Mouse (Mus musculus) myocyte (in vitro differentiated cells): ENCODE data around the gene Notch3. TPM values are rescaled to one million over a fixed set of nuclear protein-coding genes. Genes with fewer than 3 reads are reported as not detected.
A peak's percentile ranks its signal among the peaks of the same experiment; 100 is the strongest.

Experiments used
- H3K27me3 ChIP-seq: one replicate; pipeline ENCODE4 v1.6.1; 2011; ENCODE audit not compliant: control insufficient read depth, insufficient read depth, insufficient read length
- H3K36me3 ChIP-seq: one replicate; pipeline ENCODE4 v1.6.1; 2011; ENCODE audit not compliant: control insufficient read depth, insufficient read depth
- H3K4me2 ChIP-seq: one replicate; pipeline ENCODE4 v1.6.1; 2011; ENCODE audit warnings: low read depth, control low read depth
- H3K4me3 ChIP-seq: one replicate; pipeline ENCODE4 v1.5.1; 2011; ENCODE audit warnings: mild to moderate bottlenecking, control low read depth, moderate library complexity
- H3K79me2 ChIP-seq: one replicate; pipeline ENCODE4 v1.6.1; 2011; ENCODE audit not compliant: control insufficient read depth, insufficient read depth
- H3ac ChIP-seq: one replicate; pipeline ENCODE4 v1.6.1; 2011; ENCODE audit not compliant: control insufficient read depth, insufficient read length
- CEBPB ChIP-seq: IDR thresholded peaks from 2 replicates; pipeline ENCODE4 v1.6.1; 2011; ENCODE audit warnings: mild to moderate bottlenecking, moderate library complexity; ENCODE audit not compliant: poor library complexity, insufficient read depth, severe bottlenecking
- E2F4 ChIP-seq: IDR thresholded peaks from one replicate; pipeline ENCODE4 v1.6.1; 2011; ENCODE audit warnings: mild to moderate bottlenecking, control low read depth, moderate library complexity; ENCODE audit not compliant: insufficient read depth
- MAX ChIP-seq: IDR thresholded peaks from one replicate; pipeline ENCODE4 v1.6.1; 2011; ENCODE audit warnings: low read depth, mild to moderate bottlenecking, control low read depth
- MYOD1 ChIP-seq, 3 experiments: IDR thresholded peaks; one replicate each; pipeline ENCODE4 v1.6.1; 2011; ENCODE audit warnings: control low read depth in 2 of 3, low read depth in 2 of 3, mild to moderate bottlenecking in 2 of 3, moderate library complexity in 1 of 3; ENCODE audit not compliant: insufficient read length in 2 of 3, control insufficient read depth in 1 of 3
- MYOG ChIP-seq, 3 experiments: IDR thresholded peaks; one replicate each; pipeline ENCODE4 v1.6.1; 2011; ENCODE audit warnings: control low read depth in 2 of 3, low read depth in 2 of 3, mild to moderate bottlenecking in 2 of 3; ENCODE audit not compliant: insufficient read length in 2 of 3, control insufficient read depth in 1 of 3, insufficient read depth in 1 of 3
- POLR2A ChIP-seq: IDR thresholded peaks from one replicate; pipeline ENCODE4 v1.6.1; 2011; ENCODE audit warnings: low read depth, mild to moderate bottlenecking, control low read depth, moderate library complexity; ENCODE audit not compliant: insufficient read length
- POLR2AphosphoS2 ChIP-seq: IDR thresholded peaks from one replicate; pipeline ENCODE4 v1.6.1; 2011; ENCODE audit warnings: low read depth, control low read depth; ENCODE audit not compliant: insufficient read length
- REST ChIP-seq: IDR thresholded peaks from one replicate; pipeline ENCODE4 v1.6.1; 2011; ENCODE audit warnings: mild to moderate bottlenecking, control low read depth, moderate library complexity; ENCODE audit not compliant: insufficient read depth, insufficient read length
- SRF ChIP-seq: IDR thresholded peaks from one replicate; pipeline ENCODE4 v1.6.1; 2011; ENCODE audit warnings: low read depth; ENCODE audit not compliant: control insufficient read depth, insufficient read length
- TCF12 ChIP-seq: IDR thresholded peaks from one replicate; pipeline ENCODE4 v1.6.1; 2011; ENCODE audit warnings: mild to moderate bottlenecking, control low read depth; ENCODE audit not compliant: poor library complexity, insufficient read depth, severe bottlenecking
- TCF3 ChIP-seq: IDR thresholded peaks from one replicate; pipeline ENCODE4 v1.6.1; 2011; ENCODE audit warnings: low read depth, control low read depth; ENCODE audit not compliant: insufficient read length
- USF1 ChIP-seq: IDR thresholded peaks from one replicate; pipeline ENCODE4 v1.6.1; 2011; ENCODE audit warnings: low read depth, mild to moderate bottlenecking, control low read depth, moderate library complexity
- polyA plus RNA-seq: library from polyadenylated mRNA; unstranded; fragments of >200 nt; fragmentation: generic; extraction: Trizol; gene quantifications from one replicate; pipeline ENCODE4 v1.2.1, GENCODE M21; 2012; ENCODE audit warnings: missing spikeins

Gene Notch3
- polyA plus RNA-seq, 1 experiment: 84.6 TPM

DNA sequence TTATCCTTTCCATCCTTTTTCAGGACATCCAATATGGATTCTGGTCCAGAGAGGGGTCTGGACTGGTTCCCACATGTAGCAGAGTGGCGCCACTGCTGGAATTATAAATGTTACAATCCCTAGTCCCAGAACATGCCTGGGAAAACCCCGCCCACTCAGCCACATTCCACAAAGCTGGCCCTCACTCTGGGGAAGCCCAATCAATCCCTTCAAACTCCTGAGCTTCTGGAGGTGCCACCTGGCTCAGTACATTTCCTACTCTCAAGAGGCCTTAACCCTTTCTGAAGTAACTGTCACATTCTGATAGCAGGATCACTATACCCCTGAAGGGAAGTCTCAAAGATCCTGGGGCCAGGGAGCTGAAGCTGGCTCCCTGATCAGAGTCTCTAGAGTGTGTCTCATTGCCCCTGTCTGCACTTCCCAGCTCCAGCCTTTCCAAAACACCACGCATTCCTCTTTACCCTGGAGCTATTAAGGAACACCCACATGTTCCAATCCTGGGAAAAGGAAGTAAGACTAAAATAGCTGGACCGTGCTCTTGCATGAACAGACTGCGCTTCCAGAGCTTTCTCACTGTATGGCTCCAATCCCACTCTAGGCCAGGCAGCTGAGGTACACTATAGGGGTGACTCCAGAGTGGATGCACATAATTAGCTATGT, 41.1 kb upstream of the Notch3 start:
- Histone ChIP-seq H3K79me2 (peaks cover 18% of the 10 kb centered on the region), H3ac (no peak overlapping the region), H3K4me2 (no peak overlapping the region), H3K27me3 (no peaks in the 10 kb centered on the region), H3K36me3 (peaks cover 48% of the 10 kb centered on the region), H3K4me3 (no peak overlapping the region)
- TF ChIP-seq MYOG (IDR thresholded peaks at IDR 0.05; ENCODE audit: control insufficient read depth in 1 of 3, insufficient read depth in 1 of 3, insufficient read length in 2 of 3, low read depth in 2 of 3) (no peak), CEBPB (no peak), POLR2A (no peak), MAX (no peak), MYOD1 (IDR thresholded peaks at IDR 0.05; ENCODE audit: control insufficient read depth in 1 of 3, insufficient read length in 2 of 3, low read depth in 2 of 3) (no peak), POLR2AphosphoS2 (no peak)

DNA sequence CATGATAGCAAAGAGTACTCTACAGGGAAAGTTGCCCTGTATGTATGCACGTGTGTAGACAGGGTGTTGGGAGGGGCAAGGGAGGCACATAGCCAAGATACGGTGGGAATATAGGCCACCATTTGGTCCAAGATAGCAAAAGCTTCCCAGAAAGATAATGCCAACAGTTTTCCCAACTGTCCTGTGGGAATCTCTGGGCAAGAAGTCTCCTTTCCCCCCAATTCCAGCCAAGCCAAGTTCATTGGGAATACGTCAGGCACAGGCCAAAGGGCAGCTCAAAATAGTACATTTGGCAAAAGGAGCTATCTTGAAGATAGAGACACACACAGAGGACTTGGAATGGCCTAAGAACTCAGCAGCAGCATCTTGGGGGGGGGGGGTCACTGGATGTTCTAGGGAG, 38.7 kb upstream of the Notch3 start:
- no peak overlapping the region for H3K4me2 ChIP-seq
- no peak overlapping the region for H3ac ChIP-seq
- peaks cover 18% of the 10 kb centered on the region for H3K79me2 ChIP-seq
- no peak overlapping the region for H3K4me3 ChIP-seq
- no peaks in the 10 kb centered on the region for H3K27me3 ChIP-seq
- H3K36me3 ChIP-seq: peaks cover 48% of the 10 kb centered on the region
- TF ChIP-seq USF1 (no peak), MYOG (IDR thresholded peaks at IDR 0.05; ENCODE audit: control insufficient read depth in 1 of 3, insufficient read depth in 1 of 3, insufficient read length in 2 of 3, low read depth in 2 of 3) (no peak), MAX (no peak), REST (no peak), SRF (no peak), TCF3 (no peak), POLR2AphosphoS2 (no peak), TCF12 (no peak), E2F4 (no peak), CEBPB (no peak), MYOD1 (IDR thresholded peaks at IDR 0.05; ENCODE audit: control insufficient read depth in 1 of 3, insufficient read length in 2 of 3, low read depth in 2 of 3) (no peak), POLR2A (no peak)

DNA sequence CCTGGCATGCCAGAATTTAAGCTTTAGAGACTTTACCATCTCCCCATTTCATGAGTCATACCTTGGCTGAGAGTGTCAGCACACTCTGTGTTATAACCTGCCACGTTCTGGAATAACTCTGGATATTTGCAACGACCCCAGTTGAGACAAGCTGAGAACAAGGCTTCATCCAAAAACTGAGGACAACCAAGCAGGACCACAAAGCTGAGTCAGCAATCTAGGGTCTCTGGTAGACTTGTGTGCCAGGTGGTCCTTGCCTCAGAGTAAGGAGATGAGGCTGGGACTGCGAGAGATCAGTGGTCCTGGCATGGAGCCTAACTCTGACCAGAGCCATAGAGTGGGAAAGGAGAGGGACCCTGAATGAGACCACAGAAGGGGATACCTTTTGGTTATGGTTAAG, 36.3 kb upstream of the Notch3 start:
- Histone ChIP-seq H3K27me3 (no peaks in the 10 kb centered on the region), H3K79me2 (peaks cover 4% of the 10 kb centered on the region), H3K4me2 (no peak overlapping the region), H3K4me3 (no peak overlapping the region), H3ac (no peak overlapping the region), H3K36me3 (peaks cover 53% of the 10 kb centered on the region)
- TF ChIP-seq TCF12: no peak
- no peak for TF ChIP-seq REST
- TF ChIP-seq MAX: no peak
- no peak for TF ChIP-seq POLR2A
- TF ChIP-seq POLR2AphosphoS2: no peak
- no peak for TF ChIP-seq E2F4
- no peak for TF ChIP-seq MYOG (IDR thresholded peaks at IDR 0.05; ENCODE audit: control insufficient read depth in 1 of 3, insufficient read depth in 1 of 3, insufficient read length in 2 of 3, low read depth in 2 of 3)
- TF ChIP-seq SRF: no peak
- TF ChIP-seq CEBPB: no peak
- TF ChIP-seq USF1: no peak
- TF ChIP-seq TCF3: no peak
- no peak for TF ChIP-seq MYOD1 (IDR thresholded peaks at IDR 0.05; ENCODE audit: control insufficient read depth in 1 of 3, insufficient read length in 2 of 3, low read depth in 2 of 3)

DNA sequence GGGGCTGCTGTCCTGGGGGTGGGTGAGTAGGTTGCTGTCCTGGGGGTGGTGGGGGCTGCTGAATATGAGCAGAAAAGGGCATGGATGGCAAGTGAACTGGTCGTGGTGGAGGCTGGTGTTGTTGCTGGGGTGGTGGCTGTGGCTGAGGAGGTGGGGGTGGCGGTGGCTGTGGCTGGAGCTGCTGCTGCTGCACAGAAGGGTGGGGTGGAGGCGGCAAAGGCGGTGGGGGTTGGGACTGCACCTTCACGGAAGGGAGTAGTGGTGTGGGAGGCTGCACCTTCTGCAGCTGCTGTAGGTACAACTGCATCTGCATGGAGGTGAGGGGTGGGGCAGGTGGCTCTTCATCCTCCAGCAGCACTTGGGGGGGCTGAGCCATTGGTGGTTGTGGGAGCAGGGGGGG, 34.4 kb upstream of the Notch3 start:
- Histone ChIP-seq H3K36me3 (peaks cover 52% of the 10 kb centered on the region), H3K79me2 (peaks cover under 1% of the 10 kb centered on the region), H3K4me3 (no peak overlapping the region), H3K27me3 (no peaks in the 10 kb centered on the region), H3ac (no peak overlapping the region), H3K4me2 (no peak overlapping the region)
- TF ChIP-seq MYOD1 (IDR thresholded peaks at IDR 0.05; ENCODE audit: control insufficient read depth in 1 of 3, insufficient read length in 2 of 3, low read depth in 2 of 3) (no peak), POLR2AphosphoS2 (peak; percentile 31)

DNA sequence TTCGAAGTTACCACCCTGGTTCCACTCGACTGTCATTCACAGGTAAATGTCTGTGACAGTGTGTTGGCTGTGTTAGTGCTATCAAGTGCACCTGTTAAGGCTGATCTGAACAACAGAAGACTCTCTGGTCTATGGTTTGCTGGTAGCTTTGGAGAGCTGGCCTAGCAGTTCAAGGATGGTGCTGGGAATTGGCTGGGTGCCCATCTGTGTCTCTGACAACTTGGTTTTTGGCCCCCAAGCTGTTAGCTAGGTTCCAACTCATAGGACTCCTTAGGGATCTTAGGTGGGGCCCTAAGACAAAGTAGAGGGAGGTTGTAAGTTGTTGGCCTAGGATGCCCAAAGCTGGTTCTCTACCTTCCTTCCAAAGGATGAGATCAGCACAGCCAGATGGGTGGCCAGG, 33.1 kb upstream of the Notch3 start:
- no peak overlapping the region for H3K4me3 ChIP-seq
- no peak overlapping the region for H3ac ChIP-seq
- peaks cover 50% of the 10 kb centered on the region for H3K36me3 ChIP-seq
- no peaks in the 10 kb centered on the region for H3K27me3 ChIP-seq
- no peak overlapping the region for H3K4me2 ChIP-seq
- TF ChIP-seq TCF12 (no peak), CEBPB (no peak), POLR2AphosphoS2 (no peak), MAX (no peak), SRF (no peak)
- H3K79me2 ChIP-seq: no peaks in the 10 kb centered on the region
